Mouse (Mus musculus): ENCODE measurements around the gene Dkk3. TPM values are rescaled to one million over a fixed set of nuclear protein-coding genes. Genes with fewer than 3 reads are reported as not detected.

Gene Dkk3
- 99.3 and 106 TPM in 2 replicates for polyA plus RNA-seq (2015; fragmentation: Nextera tagmentation; extraction: Ambion mirVana)

DNA sequence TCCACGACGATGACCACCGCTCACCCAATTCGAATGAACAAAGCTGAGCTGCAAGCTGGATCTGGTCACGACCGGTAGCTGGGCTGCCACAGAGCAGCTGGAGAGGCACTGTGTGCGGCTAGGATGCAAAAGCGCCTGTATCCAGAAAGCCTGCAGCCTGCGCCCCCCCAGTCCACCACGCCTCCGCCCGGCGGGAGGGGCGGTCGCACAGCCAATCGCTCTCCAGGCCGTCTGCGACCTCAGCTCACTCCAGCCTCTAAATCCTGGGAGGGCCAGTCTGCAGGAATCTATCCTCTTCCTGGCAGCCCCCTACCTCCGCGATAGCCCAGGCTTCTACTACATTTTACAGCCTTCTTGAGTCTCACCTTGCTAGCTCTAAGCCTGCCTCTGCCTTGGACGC lies at the start of gene Dkk3:
TSS of gene Dkk3 (minus strand) at position 116 of the 400 bp plus-strand sequence.
- Histone ChIP-seq H3K27ac (peak within 1 kb of the TSS; percentile 68), H3K4me1 (peaks cover 49% of the 10 kb centered on the region), H3K36me3 (no peaks in the 10 kb centered on the region), H3K4me3 (peak within 1 kb of the TSS; percentile 57), H3K4me2 (peak within 1 kb of the TSS; percentile 59), H3K9me3 (no peaks in the 10 kb centered on the region), H3K9ac (peak within 1 kb of the TSS; percentile 35), H3K27me3 (0 out of 2 replicates have a peak, but pooled peaks cover 5% of the 10 kb centered on the region)
- under 1% methylated on average over 21 of the region's 21 CpGs for WGBS
- peak; percentile 49; the same call in 1 of the 2 replicates for ATAC-seq (ENCODE audit: insufficient number of reproducible peaks, low FRiP score, low TSS enrichment, low read depth)

DNA sequence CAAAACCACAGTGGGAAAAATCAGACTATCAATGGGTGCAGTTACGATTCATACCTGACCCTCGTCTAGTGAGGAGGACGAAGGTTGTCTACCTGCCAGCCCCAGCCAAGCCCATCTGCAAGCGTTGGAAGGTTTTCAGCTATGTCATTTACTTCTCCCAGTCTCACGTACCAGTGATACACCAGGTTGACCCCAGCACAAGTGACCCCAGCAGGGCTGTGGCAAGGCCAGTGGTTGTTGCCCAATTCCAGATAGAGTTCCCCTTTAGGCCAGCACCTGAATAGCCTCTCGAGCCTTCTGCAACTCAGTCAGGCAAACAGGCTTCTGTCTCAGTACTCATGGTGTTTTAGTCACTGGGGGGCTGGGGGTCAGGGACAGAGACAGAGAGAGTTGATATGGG lies 48.9 kb upstream of the Dkk3 start:
- Histone ChIP-seq H3K9ac (no peak overlapping the region), H3K27me3 (no peaks in the 10 kb centered on the region), H3K27ac (no peak overlapping the region), H3K36me3 (no peaks in the 10 kb centered on the region), H3K9me3 (no peaks in the 10 kb centered on the region), H3K4me3 (no peak overlapping the region), H3K4me1 (peaks cover 14% of the 10 kb centered on the region), H3K4me2 (no peak overlapping the region)
- WGBS = 89% methylated on average over 6 of the region's 6 CpGs
- ATAC-seq (ENCODE audit: insufficient number of reproducible peaks, low FRiP score, low TSS enrichment, low read depth) = no peak

DNA sequence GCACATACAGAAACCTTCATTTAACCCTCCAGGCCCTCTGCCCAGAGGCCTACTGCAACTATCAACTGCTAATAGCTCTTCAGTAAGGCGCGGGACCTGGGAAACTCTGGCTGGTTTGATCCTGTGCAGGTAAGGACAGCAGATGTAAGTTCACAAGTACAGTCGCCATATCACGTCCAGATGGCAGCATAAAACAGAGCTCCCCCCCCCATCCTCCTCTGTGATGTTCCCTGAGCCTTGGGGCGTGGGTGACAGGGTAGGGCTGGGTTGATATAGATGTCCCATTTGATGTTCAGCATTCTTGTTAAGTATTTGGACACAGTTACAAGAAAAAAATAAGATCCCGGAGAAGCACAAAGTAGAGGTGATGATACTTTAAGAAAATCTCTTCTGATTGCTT lies 46.7 kb upstream of the Dkk3 start:
- WGBS = 77% methylated on average over 6 of the region's 6 CpGs
- H3K27me3 ChIP-seq = no peaks in the 10 kb centered on the region

DNA sequence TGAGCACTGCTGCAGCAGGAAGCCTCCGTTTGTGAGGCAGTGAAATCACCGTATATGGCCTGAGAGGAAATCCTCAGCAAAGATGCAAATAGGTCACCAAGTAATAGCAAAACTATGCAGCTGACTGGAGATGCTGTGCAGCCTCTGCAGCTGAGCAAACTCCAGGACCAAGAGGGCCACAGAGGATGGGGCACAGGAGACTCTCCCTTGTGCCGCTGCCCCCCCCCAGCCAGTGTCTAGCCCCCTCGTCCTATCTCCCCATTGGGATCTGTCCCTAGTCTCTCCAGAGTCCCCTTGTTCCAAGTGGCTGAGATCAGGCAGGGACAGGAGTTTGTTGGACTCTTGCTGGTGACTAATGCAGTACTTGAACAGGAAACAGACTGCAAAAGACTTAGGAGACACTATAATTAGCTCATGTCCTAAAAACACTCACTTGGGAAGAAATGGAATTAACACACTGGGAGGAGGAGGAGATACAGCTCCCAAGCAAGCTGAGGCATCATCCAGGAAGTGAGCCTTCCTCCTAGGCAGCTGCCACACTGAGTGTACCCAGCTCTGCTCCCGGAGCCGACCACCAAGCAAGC lies 45.6 kb upstream of the Dkk3 start:
- ATAC-seq (ENCODE audit: insufficient number of reproducible peaks, low FRiP score, low TSS enrichment, low read depth) = no peak
- Histone ChIP-seq H3K9me3 (no peaks in the 10 kb centered on the region), H3K36me3 (no peaks in the 10 kb centered on the region), H3K4me1 (peaks cover 17% of the 10 kb centered on the region), H3K4me2 (no peak overlapping the region), H3K27me3 (no peaks in the 10 kb centered on the region), H3K9ac (no peak overlapping the region), H3K4me3 (no peak overlapping the region), H3K27ac (peak overlapping the region; percentile 47; the same call in 1 of the 2 replicates)
- WGBS = 59% methylated on average over 6 of the region's 6 CpGs

More for the DNA sequence above, 46.7 kb upstream of the Dkk3 start:
- ATAC-seq (ENCODE audit: insufficient number of reproducible peaks, low FRiP score, low TSS enrichment, low read depth) = no peak
- Histone ChIP-seq H3K36me3 (no peaks in the 10 kb centered on the region), H3K9me3 (no peaks in the 10 kb centered on the region), H3K4me3 (no peak overlapping the region), H3K9ac (no peak overlapping the region), H3K4me2 (no peak overlapping the region), H3K27ac (no peak overlapping the region), H3K4me1 (peaks cover 17% of the 10 kb centered on the region)

DNA sequence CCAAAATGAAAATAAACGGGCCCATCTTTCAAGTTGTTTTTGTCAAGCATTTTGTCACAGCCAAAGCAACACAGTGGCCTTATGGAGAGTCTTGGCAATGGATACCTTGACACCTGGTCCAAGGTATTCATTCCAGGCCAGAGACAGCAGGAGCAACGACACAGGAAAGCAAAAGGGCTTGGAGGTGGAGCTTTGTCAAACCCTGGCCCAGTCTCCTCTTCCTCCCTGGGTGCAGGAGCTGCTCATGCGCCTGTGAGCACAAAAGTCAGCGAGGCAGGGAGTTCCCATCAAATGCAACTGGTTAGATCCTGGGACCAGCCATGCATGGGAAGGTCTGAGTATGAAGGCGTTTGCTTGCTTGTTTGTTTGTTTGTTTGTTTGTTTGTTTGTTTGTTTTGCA lies 45.1 kb upstream of the Dkk3 start:
- Histone ChIP-seq H3K27me3 (no peaks in the 10 kb centered on the region), H3K4me3 (no peak overlapping the region), H3K36me3 (no peaks in the 10 kb centered on the region), H3K27ac (no peak overlapping the region), H3K9me3 (no peaks in the 10 kb centered on the region), H3K4me2 (no peak overlapping the region), H3K4me1 (peaks cover 17% of the 10 kb centered on the region), H3K9ac (no peak overlapping the region)
- ATAC-seq (ENCODE audit: insufficient number of reproducible peaks, low FRiP score, low TSS enrichment, low read depth) = no peak
- 72% methylated on average over 5 of the region's 5 CpGs for WGBS

DNA sequence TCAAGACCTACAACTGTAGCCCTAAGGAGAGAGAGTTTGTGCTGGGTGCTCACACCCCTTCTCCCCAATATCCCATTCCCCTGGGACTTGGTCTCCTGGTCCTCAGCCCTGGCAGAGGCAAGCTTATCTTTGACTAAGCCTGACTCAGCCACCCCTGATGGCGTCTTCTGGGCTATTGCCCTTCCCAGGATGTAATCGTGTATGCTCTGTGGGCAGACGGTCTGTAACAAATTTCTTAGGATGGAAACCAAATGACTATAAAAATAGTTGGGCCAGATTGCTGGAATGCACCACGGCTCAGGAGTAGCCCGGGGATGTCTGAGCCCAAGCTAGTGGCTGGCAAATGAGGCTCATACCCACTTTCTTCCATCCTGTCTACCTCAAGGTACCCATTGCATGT lies 44.0 kb upstream of the Dkk3 start:
- no peak overlapping the region for H3K9ac ChIP-seq
- no peak overlapping the region for H3K4me3 ChIP-seq
- no peaks in the 10 kb centered on the region for H3K9me3 ChIP-seq
- no peak for ATAC-seq (ENCODE audit: insufficient number of reproducible peaks, low FRiP score, low TSS enrichment, low read depth)
- H3K4me2 ChIP-seq = no peak overlapping the region
- H3K4me1 ChIP-seq = peaks cover 10% of the 10 kb centered on the region; the same call in 1 of the 2 replicates
- no peak overlapping the region for H3K27ac ChIP-seq
- 55% methylated on average over 5 of the region's 5 CpGs for WGBS
- H3K27me3 ChIP-seq = no peaks in the 10 kb centered on the region
- no peaks in the 10 kb centered on the region for H3K36me3 ChIP-seq

DNA sequence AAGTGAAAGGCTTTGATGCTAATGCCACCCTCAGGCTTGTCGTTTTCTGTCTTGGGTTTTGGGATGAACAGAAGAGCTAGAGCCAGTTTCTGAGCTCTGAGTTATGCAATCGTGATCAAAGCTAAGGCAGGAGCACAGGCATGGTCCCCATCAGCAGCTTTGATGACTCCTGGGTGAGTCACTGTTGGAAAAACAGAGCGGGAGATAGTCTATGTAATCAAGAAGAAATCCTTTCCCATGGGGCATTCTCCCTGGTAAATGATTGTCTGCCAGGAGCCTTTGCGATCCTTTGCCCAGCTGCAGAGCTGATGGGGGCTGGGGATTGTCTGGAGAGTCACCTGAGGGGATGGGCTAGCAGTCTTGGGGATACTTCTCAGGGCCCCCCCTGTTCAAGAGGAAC lies 43.3 kb upstream of the Dkk3 start:
- Histone ChIP-seq H3K27me3 (no peaks in the 10 kb centered on the region), H3K9ac (no peak overlapping the region), H3K4me1 (peaks cover 10% of the 10 kb centered on the region; the same call in 1 of the 2 replicates), H3K4me3 (no peak overlapping the region), H3K4me2 (no peak overlapping the region), H3K27ac (no peak overlapping the region), H3K36me3 (no peaks in the 10 kb centered on the region), H3K9me3 (no peaks in the 10 kb centered on the region)
- WGBS = 40% methylated on average over 4 of the region's 4 CpGs
- no peak for ATAC-seq (ENCODE audit: insufficient number of reproducible peaks, low FRiP score, low TSS enrichment, low read depth)

DNA sequence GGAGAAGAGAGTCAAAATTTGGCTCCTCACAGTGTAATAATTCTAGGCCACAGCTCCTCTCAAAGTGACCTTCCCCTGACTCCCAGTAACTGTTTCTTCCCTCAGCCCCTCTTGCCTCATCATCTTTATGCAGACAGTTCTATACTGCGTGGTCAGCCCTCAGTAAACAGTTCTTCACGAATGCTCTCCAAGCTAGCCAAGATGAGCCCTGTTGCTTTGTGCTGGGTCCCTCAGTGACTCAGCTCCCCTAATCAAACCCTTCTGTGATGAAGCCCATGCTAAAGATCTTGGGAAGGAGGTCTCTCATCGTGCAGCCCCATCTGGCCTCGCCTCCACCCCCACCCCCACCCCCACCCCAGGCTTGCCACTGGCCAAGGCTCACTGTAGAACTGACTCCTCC lies 41.9 kb upstream of the Dkk3 start:
- 43% methylated on average over 4 of the region's 4 CpGs for WGBS
- no peak for ATAC-seq (ENCODE audit: insufficient number of reproducible peaks, low FRiP score, low TSS enrichment, low read depth)
- Histone ChIP-seq H3K4me1 (peaks cover 10% of the 10 kb centered on the region; the same call in 1 of the 2 replicates), H3K4me2 (no peak overlapping the region), H3K9me3 (no peaks in the 10 kb centered on the region), H3K4me3 (no peak overlapping the region), H3K36me3 (no peaks in the 10 kb centered on the region), H3K9ac (no peak overlapping the region), H3K27ac (no peak overlapping the region), H3K27me3 (no peaks in the 10 kb centered on the region)

DNA sequence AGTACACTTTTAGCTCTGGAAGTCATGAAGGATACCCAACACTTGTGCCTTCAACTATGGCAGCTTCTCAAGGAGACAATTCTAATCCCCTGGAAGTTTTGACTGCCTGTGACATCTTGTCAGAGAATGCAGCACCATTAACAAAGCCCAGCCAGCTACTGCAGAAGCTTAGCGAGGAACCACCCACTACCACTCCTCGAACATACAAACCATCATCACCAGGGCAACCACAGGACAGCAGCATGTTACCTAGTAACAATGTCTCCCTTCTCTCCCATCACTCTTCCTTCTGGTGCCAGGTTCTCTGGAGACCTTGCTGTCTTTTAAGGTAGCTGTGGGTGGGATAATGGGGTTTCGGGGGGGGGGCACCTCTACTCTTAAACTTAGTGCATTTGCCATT lies 40.5 kb upstream of the Dkk3 start:
- H3K4me3 ChIP-seq = no peak overlapping the region
- 72% methylated on average over 3 of the region's 3 CpGs for WGBS
- H3K9me3 ChIP-seq = no peaks in the 10 kb centered on the region
- H3K27ac ChIP-seq = no peak overlapping the region
- H3K4me2 ChIP-seq = no peak overlapping the region
- no peak overlapping the region for H3K9ac ChIP-seq
- peaks cover 9% of the 10 kb centered on the region; the same call in 1 of the 2 replicates for H3K4me1 ChIP-seq
- H3K27me3 ChIP-seq = no peaks in the 10 kb centered on the region
- H3K36me3 ChIP-seq = no peaks in the 10 kb centered on the region
- ATAC-seq (ENCODE audit: insufficient number of reproducible peaks, low FRiP score, low TSS enrichment, low read depth) = no peak

DNA sequence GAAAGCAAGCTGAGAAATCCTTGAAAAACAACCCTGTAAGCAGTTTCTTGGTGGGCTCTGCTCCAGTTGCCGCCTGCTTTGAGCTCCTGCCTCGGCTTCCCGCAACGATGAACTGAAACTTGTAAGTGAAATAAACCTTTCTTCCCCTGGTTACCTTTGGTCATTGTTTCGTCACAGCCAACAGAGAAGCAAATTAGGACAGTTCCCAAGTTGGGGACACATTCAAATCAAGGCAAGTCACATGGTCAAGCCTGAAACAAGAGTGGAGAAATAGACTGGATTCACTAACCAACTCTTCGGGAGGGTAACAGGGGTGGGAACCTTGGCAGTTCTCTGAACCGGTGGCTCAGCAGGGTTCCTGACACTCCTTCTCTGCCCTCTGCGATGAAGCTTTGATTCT lies 38.6 kb upstream of the Dkk3 start:
- Histone ChIP-seq H3K27me3 (no peaks in the 10 kb centered on the region), H3K27ac (no peak overlapping the region), H3K9ac (no peak overlapping the region), H3K4me2 (no peak overlapping the region), H3K4me1 (peaks cover 8% of the 10 kb centered on the region), H3K9me3 (no peaks in the 10 kb centered on the region), H3K4me3 (no peak overlapping the region), H3K36me3 (no peaks in the 10 kb centered on the region)
- 71% methylated on average over 8 of the region's 8 CpGs for WGBS
- no peak for ATAC-seq (ENCODE audit: insufficient number of reproducible peaks, low FRiP score, low TSS enrichment, low read depth)

DNA sequence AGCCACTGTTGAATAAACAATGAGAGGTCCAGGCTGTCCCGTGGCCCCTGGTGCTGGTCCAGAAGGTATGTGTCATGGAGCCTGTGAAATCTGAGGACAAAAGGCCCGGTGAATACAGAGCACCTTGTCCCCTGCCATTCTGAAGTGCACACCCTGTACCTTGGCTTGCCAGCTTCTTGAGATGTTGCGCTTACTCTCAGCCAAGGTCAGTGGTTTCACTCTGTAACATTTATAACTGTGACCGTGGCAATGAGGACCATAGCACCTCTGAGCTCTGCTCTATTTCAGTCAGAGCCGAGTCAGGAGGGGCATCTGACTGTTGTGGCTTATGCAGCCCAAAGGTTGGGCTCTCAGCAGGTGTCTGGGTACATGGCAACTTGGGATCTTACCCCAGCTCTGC lies 35.4 kb upstream of the Dkk3 start:
- WGBS = 80% methylated on average over 5 of the region's 5 CpGs
- Histone ChIP-seq H3K9me3 (no peaks in the 10 kb centered on the region), H3K4me1 (peaks cover 15% of the 10 kb centered on the region), H3K4me3 (no peak overlapping the region), H3K9ac (no peak overlapping the region), H3K27me3 (no peaks in the 10 kb centered on the region), H3K36me3 (no peaks in the 10 kb centered on the region), H3K4me2 (no peak overlapping the region), H3K27ac (no peak overlapping the region)
- no peak for ATAC-seq (ENCODE audit: insufficient number of reproducible peaks, low FRiP score, low TSS enrichment, low read depth)

DNA sequence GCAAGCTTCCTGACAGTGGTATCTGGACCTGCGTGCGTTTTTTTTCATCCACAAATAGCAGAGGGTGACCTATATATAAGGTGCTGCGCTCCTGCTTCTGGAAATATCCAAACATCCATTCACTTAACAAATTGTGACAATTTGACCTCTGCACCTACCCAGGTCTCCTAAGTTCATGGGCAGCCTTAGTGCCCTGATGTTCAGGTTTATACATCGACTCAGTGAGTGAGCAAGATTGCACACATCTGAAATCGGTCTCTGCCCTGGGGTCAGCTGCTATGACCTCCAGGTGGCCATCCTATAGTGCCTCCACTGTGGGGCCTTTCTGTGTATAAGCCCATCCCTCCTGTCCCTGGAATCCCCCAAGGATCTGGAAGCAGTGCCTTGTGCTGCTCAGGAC lies 33.9 kb upstream of the Dkk3 start:
- peaks cover 25% of the 10 kb centered on the region for H3K4me1 ChIP-seq
- H3K36me3 ChIP-seq = no peaks in the 10 kb centered on the region
- WGBS = 79% methylated on average over 5 of the region's 5 CpGs
- no peak overlapping the region for H3K4me3 ChIP-seq
- no peak overlapping the region for H3K9ac ChIP-seq
- H3K4me2 ChIP-seq = no peak overlapping the region
- ATAC-seq (ENCODE audit: insufficient number of reproducible peaks, low FRiP score, low TSS enrichment, low read depth) = no peak
- no peak overlapping the region for H3K27ac ChIP-seq
- no peaks in the 10 kb centered on the region for H3K9me3 ChIP-seq
- no peaks in the 10 kb centered on the region for H3K27me3 ChIP-seq

DNA sequence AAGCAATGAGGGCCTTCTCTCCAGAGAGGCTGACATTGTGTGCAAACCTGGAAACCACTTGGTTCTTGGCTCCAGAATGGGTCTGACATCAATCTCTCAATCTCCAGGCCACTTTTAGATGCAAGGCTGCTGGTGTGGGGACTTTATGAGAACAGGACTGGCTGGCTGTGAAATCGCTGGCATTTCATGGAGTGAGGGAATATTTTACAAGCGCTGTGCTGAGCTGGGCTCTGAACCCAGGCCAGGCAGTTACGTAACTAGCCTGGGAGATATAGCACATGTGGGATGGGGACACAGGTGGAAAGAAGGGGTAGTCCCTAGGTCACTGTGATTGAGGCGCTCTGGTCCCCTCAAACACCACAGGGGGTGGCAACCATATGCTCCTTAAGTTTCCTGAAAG lies 33.4 kb upstream of the Dkk3 start:
- ATAC-seq (ENCODE audit: insufficient number of reproducible peaks, low FRiP score, low TSS enrichment, low read depth) = peak; percentile 66
- peak overlapping the region; percentile 54; the same call in 1 of the 2 replicates for H3K27ac ChIP-seq
- no peak overlapping the region for H3K9ac ChIP-seq
- H3K27me3 ChIP-seq = no peaks in the 10 kb centered on the region
- H3K4me1 ChIP-seq = peaks cover 30% of the 10 kb centered on the region
- H3K36me3 ChIP-seq = no peaks in the 10 kb centered on the region
- no peak overlapping the region for H3K4me2 ChIP-seq
- WGBS = 47% methylated on average over 4 of the region's 4 CpGs
- H3K9me3 ChIP-seq = no peaks in the 10 kb centered on the region
- no peak overlapping the region for H3K4me3 ChIP-seq
